Mouse (Mus musculus): ENCODE measurements at regions not wholly inside any gene's neighbourhood (a gene's known extent, or its start where the extent isn't known, plus 50 kb on each side); places are given as distances from the start of the nearest gene placed in this dataset.

GRCm38 (mm10) chr4:33735442-33735966, 188.9 kb upstream of the Cnr1 start:
- no peak for TF ChIP-seq CTCF (IDR thresholded peaks at IDR 0.05; ENCODE audit: low read depth, low read length)
- TF ChIP-seq POLR2A (IDR thresholded peaks at IDR 0.05; ENCODE audit: insufficient read depth, low read length), result no peak
- TF ChIP-seq EP300 (IDR thresholded peaks at IDR 0.05; ENCODE audit: insufficient read depth, low read depth, low read length), result no peak
